Mouse (Mus musculus) neutrophil, adult 65 days (primary cell): ENCODE measurements around the gene Crip1. TPM values are rescaled to one million over a fixed set of nuclear protein-coding genes. Genes with fewer than 3 reads are reported as not detected.

Experiments
- total RNA-seq: library from RNA; stranded (reverse); gene quantifications from 2 replicates; pipeline ENCODE4 v1.2.4, GENCODE M21; 2023

The Crip1 gene
- total RNA-seq, result 334 and 480 TPM in 2 replicates

DNA sequence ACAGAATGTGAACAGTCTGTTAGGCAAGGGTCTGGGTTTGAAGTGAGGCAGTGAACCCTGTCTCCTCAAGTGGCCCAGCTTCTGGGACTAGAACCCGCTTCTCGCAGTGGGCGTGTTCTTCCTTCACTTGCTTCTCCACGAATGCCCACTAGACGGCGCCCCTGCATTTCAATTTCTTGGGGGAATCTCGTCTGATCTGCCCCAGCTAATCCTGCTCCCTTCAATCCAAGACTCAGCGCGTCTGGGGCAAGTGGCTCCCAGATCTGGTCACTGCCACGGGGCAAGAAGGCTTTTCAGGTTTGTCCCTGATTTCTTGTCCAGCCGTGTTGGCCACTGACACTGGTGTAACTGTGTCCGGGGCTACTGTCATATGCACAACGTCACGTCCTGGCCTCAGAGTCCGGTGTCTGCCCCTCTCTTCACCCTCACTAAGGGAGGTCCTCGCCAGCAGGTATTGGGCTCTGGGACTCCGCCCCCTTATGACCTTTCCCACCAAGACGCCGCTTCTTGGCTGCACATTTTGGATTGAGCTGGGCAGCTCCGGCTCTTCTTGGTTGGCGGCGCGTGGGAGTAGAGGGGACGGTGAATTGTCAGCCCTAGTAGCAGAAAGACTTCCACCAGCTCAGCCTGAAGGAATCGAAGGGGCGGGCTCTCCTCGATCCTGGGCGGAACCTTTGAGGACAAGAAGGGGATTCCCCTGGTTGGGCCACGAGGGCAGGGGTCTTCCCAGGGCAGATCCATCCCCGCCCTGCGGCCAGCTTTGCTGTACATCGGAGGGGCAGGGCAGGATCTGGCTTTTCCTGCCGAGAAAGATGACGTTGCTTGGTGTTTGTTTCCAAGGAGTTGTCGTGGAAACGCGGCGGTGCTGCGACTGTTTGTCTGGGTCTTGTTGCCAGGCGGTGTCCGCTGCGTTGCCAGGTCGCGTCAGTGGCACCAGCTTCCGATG is at the start of gene Crip1:
Crip1 (plus strand) TSS at position 205 of the 946 bp plus-strand sequence.

DNA sequence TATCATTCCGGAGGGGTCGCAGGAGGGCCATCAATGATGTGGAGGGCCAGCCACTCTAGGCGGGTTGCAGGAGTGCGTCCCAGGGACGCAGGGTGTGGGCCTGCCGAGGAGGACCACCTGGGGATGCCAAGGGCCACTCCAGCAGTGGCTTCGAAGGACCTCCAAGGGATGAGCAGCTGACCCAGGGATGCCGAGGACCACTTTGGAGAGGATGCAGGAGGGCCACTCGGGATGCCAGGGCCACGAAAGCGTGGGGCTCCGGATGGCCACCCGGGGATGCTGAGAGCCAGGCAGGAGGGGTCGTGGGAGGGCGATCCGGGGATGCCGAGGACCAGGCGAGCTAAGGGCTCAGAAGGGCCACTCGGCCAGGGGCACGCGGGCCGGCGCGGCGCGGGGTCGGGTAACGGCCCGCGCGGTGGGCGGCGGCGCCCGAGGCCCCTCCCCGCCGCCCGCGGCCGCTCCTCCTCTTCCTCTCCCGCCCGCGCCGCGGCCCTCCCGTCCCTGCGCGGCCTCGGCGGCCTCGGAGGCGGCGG is 48.3 kb upstream of the Crip1 start, which contains the start of gene Mta1:
Mta1 (plus strand) TSS at position 530 of the 533 bp plus-strand sequence.

DNA sequence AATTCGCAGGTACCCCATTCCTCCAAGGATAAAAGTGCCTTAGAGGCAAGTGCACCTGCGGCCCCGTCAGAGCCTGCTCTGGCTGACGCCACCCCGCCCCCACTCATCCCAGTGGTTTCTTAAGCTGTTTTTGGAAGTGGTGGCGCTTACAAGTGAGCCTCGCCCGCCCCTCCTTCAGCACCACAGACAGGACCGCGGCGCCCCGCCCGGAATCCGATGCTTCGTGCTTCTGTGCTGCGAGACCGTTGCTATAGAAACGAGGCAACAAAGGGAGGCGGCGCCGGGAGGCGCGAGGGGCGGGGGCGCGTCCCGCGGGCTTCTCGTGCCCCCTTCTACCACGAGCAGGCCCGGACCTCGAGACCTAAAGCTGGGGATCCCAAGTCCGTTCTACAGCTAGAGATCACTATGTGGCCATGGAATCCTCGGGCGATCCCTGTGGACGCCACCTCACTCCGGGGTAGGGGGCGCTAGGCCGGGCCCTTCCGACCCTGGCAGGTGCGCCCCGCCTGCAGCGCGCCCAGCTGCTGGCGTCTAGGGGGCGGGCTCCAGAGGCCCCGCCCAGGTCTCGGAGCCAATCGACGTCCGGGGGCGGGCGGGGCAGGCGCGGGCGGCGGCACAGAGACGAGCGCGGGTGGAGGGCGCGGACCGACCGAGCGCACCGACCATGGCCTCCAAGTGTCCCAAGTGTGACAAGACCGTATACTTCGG is 6.1 kb upstream of the Crip1 start, which contains the start of gene Crip2:
Crip2 (plus strand) TSS at position 329 of the 708 bp plus-strand sequence.

DNA sequence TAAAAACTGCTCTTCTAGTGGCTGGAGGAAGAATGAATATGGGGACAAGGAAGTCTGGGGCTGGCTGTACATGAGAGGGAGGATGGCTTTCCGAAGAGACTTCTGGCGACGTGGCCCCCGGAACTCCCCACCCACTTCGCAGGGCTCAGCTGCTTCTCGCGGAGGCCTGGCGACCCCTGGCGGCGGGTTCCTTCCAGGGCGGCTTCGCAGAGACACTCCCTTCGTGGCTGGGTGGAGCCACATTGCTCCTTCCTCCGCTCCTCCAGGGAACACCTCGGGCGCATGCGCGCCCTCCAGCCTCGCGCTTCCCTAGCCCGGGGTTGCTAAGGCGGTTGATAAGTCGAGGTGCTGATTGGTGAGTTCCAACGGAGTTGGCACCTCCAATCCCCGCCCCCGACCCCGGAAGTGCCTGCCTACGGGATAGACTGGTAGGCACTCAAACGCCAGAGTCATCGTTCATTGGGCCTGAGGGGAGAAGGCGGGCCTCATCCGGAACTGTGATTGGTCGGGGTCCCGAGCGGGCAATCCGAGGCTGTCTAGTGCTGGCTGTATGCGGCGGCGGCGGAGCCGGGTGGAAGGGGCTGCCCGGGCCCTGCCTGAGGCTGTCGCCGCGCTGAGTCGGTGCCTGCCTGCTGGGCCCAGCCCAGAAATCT is 9.9 kb downstream of the Crip1 start, which contains the start of gene Tedc1:
Tedc1 (plus strand) TSS at position 535 of the 653 bp plus-strand sequence.

DNA sequence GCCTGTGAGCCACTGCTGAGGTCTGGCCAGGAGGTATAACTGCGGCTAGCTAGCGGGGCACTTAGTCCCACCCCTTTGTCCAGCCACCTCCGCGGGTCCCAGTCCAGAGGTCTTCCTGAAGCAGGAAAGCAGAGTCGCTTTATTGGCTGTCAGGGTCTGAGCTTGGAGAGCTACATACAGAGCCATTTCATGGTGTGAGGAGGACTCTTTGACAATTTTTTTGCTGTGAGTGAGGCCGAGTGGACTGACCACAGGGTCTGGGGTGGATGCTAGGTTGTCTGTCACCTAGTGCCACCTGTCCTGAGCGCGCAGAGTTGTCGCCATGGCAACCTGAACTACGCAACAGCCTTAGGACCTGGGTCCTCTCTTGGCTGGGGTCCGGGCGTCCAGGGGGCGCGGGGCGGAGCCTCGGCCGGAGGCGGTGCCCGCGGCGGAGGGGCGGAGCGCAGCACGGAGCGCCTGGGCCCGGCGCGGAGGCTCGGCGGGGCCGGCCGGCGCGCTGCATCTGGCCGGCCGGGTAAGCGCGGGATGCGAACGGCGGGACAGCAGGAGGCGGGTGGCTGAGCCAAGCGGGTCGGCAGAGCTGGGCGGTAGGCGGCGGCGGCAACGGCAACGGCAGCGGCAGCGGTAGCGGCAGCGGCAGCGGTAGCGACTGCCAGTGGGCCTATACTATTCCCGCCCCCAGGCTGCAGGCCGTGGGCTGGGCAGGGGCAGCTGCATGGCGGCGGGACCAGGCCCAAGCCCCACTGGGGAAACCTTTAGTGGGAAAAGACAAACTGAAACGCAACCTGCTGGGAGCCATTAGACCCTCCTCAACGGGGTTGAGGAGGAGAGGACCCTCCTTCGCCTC is 39.6 kb downstream of the Crip1 start, which contains the start of gene Tmem121:
Tmem121 (plus strand) TSS at position 489 of the 850 bp plus-strand sequence.

Other genes with a start within 250 kb of the Crip1 start
- 0.27 and 0.82 TPM in 2 replicates for gene Jag2, start 216.5 kb upstream of the Crip1 start, total RNA-seq
- gene Nudt14, start 204.2 kb upstream of the Crip1 start, total RNA-seq, result 6.1 and 7.4 TPM in 2 replicates
- gene Btbd6, start 169.8 kb upstream of the Crip1 start, total RNA-seq, result 2.0 and 3.6 TPM in 2 replicates
- 55.0 and 78.7 TPM in 2 replicates for gene Brf1, start 145.6 kb upstream of the Crip1 start, total RNA-seq
- 42.7 and 56.7 TPM in 2 replicates for gene Pacs2, start 131.8 kb upstream of the Crip1 start, total RNA-seq
- 0.36 TPM in 1 of 2 replicates, not detected in the other for gene Tex22, start 71.8 kb upstream of the Crip1 start, total RNA-seq
- 14.7 and 18.9 TPM in 2 replicates for gene Mta1, start 48.0 kb upstream of the Crip1 start, total RNA-seq
- gene Crip2, start 6.1 kb upstream of the Crip1 start, total RNA-seq, result 2.3 and 4.2 TPM in 2 replicates
- gene Tedc1, start 10.1 kb downstream of the Crip1 start, total RNA-seq, result 10.5 and 12.2 TPM in 2 replicates
- gene Tmem121, start 39.6 kb downstream of the Crip1 start, total RNA-seq, result not detected in 2 replicates